Mouse (Mus musculus): ENCODE measurements around the gene Irgm1. TPM values are rescaled to one million over a fixed set of nuclear protein-coding genes. Genes with fewer than 3 reads are reported as not detected.
A peak's percentile ranks its signal among the peaks of the same experiment; 100 is the strongest.

The Irgm1 gene
- polyA plus RNA-seq, 1 experiment from 2014 or later: 4.6 TPM

DNA sequence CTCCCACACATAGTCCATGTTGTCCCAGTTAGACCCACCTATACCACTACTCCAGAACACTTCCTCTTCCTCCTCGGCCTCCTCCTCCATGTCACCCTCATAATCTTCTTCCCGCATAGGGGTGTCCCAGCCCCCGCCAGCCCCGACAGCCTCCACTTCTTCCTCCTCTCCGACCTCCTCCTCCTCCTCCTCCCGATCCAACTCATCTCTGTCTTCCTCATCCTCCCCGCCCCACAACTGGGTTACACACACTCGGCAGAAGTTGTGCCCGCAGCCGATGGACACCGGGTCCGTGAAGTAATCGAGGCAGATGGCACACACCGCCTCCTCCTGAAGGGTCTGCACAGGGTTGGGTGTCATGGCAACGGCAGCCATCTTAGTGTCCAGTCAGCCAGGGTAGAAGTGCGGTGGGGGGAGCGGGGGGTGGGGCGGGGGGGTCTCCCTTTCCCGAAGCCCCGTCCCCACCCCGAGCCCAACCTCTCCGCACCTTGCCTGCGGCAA is 55.2 kb downstream of the Irgm1 start:
- Histone ChIP-seq H3K4me3 (peak overlapping the region; percentile 78), H3K27me3 (no peaks in the 10 kb centered on the region), H3K36me3 (peaks cover 28% of the 10 kb centered on the region), H3K9ac (peak overlapping the region; percentile 85), H3K4me1 (peaks cover 21% of the 10 kb centered on the region), H3K4me2 (replicated peaks) (peak overlapping the region; percentile 84), H3K9me3 (no peaks in the 10 kb centered on the region), H3K27ac (peak overlapping the region; percentile 72)
- peak; percentile 28 for ATAC-seq (ENCODE audit: low FRiP score, low read depth)
- WGBS: 4% methylated on average over 23 of the region's 23 CpGs

DNA sequence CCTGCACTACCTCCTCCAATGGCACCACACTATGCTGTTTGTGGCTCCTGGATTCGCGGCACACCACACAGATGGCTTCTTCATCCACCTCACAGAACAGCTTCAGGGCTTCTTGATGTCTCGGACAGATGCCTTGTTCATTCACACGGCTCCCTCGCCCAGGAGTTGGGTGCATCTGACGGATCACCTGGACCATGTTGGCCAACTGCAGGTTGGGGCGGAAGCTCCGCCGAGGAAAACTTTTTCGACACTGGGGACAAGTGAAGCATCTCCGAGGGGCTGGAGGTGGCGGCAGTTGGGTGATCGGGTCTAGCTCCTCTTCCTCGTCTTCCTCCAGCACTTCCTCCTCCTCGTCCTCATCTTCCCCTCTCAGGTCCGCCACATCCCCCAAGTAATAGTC is 55.6 kb downstream of the Irgm1 start:
- H3K4me2 ChIP-seq (replicated peaks): peak overlapping the region; percentile 84
- peak overlapping the region; percentile 85 for H3K9ac ChIP-seq
- 74% methylated on average over 16 of the region's 16 CpGs for WGBS
- no peak for ATAC-seq (ENCODE audit: low FRiP score, low read depth)
- peak overlapping the region; percentile 78 for H3K4me3 ChIP-seq
- H3K4me1 ChIP-seq: peaks cover 21% of the 10 kb centered on the region
- no peaks in the 10 kb centered on the region for H3K27me3 ChIP-seq
- H3K36me3 ChIP-seq: peaks cover 33% of the 10 kb centered on the region
- no peaks in the 10 kb centered on the region for H3K9me3 ChIP-seq
- peak overlapping the region; percentile 72; the same call in 1 of the 2 replicates for H3K27ac ChIP-seq

DNA sequence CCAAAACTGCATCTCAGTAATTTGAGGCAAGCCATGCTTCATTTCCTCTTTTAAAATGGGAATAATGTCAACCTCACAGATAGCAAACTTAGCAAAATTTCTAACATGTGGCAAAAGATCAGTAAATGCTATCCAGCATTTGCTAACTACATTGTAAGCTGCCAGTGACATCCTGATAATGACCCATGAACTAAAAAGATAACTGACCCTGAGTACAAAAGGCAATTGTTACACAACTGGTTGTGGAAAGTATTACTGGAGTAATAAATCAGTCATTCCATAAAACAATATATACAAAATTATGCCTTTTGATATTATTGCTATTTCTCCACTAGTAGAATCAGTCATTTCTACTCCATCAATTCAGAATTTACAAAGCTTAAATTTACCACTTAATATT is 57.7 kb downstream of the Irgm1 start:
- peaks cover 52% of the 10 kb centered on the region for H3K36me3 ChIP-seq
- H3K9ac ChIP-seq: no peak overlapping the region
- peaks cover 21% of the 10 kb centered on the region for H3K4me1 ChIP-seq
- no peak overlapping the region for H3K27ac ChIP-seq
- no peaks in the 10 kb centered on the region for H3K27me3 ChIP-seq
- no peaks in the 10 kb centered on the region for H3K9me3 ChIP-seq
- H3K4me2 ChIP-seq (replicated peaks): no peak overlapping the region
- H3K4me3 ChIP-seq: no peak overlapping the region
- ATAC-seq (ENCODE audit: low FRiP score, low read depth): no peak

Other genes with a start within 250 kb of the Irgm1 start
- gene Rack1, start 71.4 kb downstream of the Irgm1 start, polyA plus RNA-seq (2015; fragmentation: Nextera tagmentation; extraction: Ambion mirVana): 706 and 735 TPM in 2 replicates
- gene Trim41, start 54.3 kb downstream of the Irgm1 start, polyA plus RNA-seq (2015; fragmentation: Nextera tagmentation; extraction: Ambion mirVana): 7.8 and 8.7 TPM in 2 replicates
- gene Trim7, start 45.5 kb downstream of the Irgm1 start, polyA plus RNA-seq (2015; fragmentation: Nextera tagmentation; extraction: Ambion mirVana): 1.0 and 1.2 TPM in 2 replicates
- gene Gm12184, start 45.0 kb downstream of the Irgm1 start, polyA plus RNA-seq (2015; fragmentation: Nextera tagmentation; extraction: Ambion mirVana): 3.1 and 4.9 TPM in 2 replicates
- 0.10 and 0.13 TPM in 2 replicates for gene Gm5431, start 30.5 kb upstream of the Irgm1 start, polyA plus RNA-seq (2015; fragmentation: Nextera tagmentation; extraction: Ambion mirVana)
- gene Psme2b, start 74.5 kb upstream of the Irgm1 start, polyA plus RNA-seq (2015; fragmentation: Nextera tagmentation; extraction: Ambion mirVana): 3.1 and 3.3 TPM in 2 replicates
- gene Olfr56, start 107.2 kb upstream of the Irgm1 start, polyA plus RNA-seq (2015; fragmentation: Nextera tagmentation; extraction: Ambion mirVana): not detected in 2 replicates
- 0.17 and 0.23 TPM in 2 replicates for gene 9930111J21Rik1, start 107.7 kb upstream of the Irgm1 start, polyA plus RNA-seq (2015; fragmentation: Nextera tagmentation; extraction: Ambion mirVana)
- gene Gm12185, start 120.5 kb upstream of the Irgm1 start, polyA plus RNA-seq (2015; fragmentation: Nextera tagmentation; extraction: Ambion mirVana): not detected in 2 replicates
- gene Tgtp1, start 122.5 kb upstream of the Irgm1 start, polyA plus RNA-seq (2015; fragmentation: Nextera tagmentation; extraction: Ambion mirVana): 0.23 and 0.47 TPM in 2 replicates
- gene 9930111J21Rik2, start 179.6 kb upstream of the Irgm1 start, polyA plus RNA-seq (2015; fragmentation: Nextera tagmentation; extraction: Ambion mirVana): 0.24 and 0.27 TPM in 2 replicates
- 0.28 TPM in 1 of 2 replicates, not detected in the other for gene Tgtp2, start 192.5 kb upstream of the Irgm1 start, polyA plus RNA-seq (2015; fragmentation: Nextera tagmentation; extraction: Ambion mirVana)
- gene Ifi47, start 204.9 kb upstream of the Irgm1 start, polyA plus RNA-seq (2015; fragmentation: Nextera tagmentation; extraction: Ambion mirVana): 0.90 and 0.98 TPM in 2 replicates
- 0.04 TPM in 1 of 2 replicates, not detected in the other for gene Olfr1396, start 243.2 kb upstream of the Irgm1 start, polyA plus RNA-seq (2015; fragmentation: Nextera tagmentation; extraction: Ambion mirVana)

Measured in limb, embryonic 13.5 days (tissue).